Mouse (Mus musculus) heart, adult 2 months (tissue): ENCODE data around the gene Ube3b.

Experiments
- CTCF ChIP-seq: fragments of 200-600 bp; IDR thresholded peaks from 2 replicates; pipeline ENCODE4 v1.8.1; 2022; ENCODE audit warnings: antibody characterized with exemption, mild to moderate bottlenecking, moderate library complexity
- EP300 ChIP-seq: fragments of 200-500 bp; IDR thresholded peaks from 2 replicates; pipeline ENCODE4 v1.6.1; 2011; ENCODE audit warnings: low read depth, low read length, control low read depth; ENCODE audit not compliant: insufficient read depth
- POLR2A ChIP-seq: fragments of 200-500 bp; IDR thresholded peaks from 2 replicates; pipeline ENCODE4 v1.6.1; 2011; ENCODE audit warnings: mild to moderate bottlenecking, low read depth, low read length, control low read depth; ENCODE audit not compliant: insufficient read depth

DNA sequence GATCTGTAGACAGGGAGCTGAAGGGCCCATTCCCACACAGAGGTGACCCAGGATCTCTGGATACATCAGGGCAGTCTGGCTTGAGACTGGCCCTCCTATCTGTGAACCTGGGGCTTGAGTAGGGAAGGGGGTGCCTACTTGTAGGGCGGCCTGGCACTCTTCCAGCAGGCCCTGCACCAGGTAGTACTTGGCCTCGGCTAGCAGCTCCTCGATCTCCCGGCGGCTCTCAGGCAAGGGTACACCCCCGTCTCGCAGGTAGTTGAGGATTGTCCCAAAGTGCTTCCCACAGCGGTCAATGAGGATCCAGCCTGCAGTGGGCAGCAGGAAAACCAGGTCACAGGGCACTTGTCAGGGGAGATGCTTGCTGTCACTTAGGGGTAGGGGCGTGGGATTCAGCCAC lies 10.5 kb upstream of the Ube3b start:
- TF ChIP-seq CTCF (no peak), POLR2A (no peak), EP300 (no peak)
